Mouse (Mus musculus) stomach, postnatal 0 days (tissue): ENCODE measurements around the gene Gm45785.

Experiments used
- CTCF ChIP-seq: IDR thresholded peaks from 2 replicates; pipeline ENCODE4 v1.5.1; 2016; ENCODE audit warnings: antibody characterized with exemption, low read depth, mild to moderate bottlenecking, moderate library complexity
- EP300 ChIP-seq: optimal IDR thresholded peaks from 2 replicates; pipeline ENCODE3; 2016; ENCODE audit warnings: antibody characterized with exemption

DNA sequence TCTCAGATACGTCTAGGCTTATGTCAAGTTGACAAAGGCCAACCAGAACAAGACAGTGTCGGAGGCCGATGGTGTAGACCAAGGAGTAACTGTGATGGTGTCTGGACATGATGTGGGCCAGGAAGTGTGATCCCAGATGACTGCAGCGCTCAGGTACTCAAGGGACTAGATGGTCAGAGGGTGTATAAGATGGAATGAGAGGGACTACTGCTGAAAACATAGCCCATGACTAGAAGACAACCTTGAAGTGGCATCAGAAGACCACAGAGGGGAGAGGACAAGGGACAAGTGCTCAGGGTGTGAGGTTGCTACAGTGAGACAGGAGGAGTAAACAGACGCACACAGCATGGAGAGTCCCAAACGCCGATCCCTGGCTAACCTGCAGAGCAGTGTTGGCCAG, 12.3 kb downstream of the Gm45785 start:
- TF ChIP-seq CTCF, result no peak
- no peak for TF ChIP-seq EP300
